Mouse (Mus musculus) CH12F3 (cell line): ENCODE measurements around the gene Ces5a.
"Not testable (repeated sequence)": the region's sequence is repeated elsewhere in the genome, so short reads cannot be mapped to it uniquely, and the experiment has no call there.

Experiments used
- in situ Hi-C: fragments of 300-500 bp; cut with MboI; formaldehyde crosslinking; loops from 2 replicates; pipeline ENCODE4 v1.14.3; 2020; ENCODE audit warnings: low sequenced_read_pairs

The Ces5a gene

DNA sequence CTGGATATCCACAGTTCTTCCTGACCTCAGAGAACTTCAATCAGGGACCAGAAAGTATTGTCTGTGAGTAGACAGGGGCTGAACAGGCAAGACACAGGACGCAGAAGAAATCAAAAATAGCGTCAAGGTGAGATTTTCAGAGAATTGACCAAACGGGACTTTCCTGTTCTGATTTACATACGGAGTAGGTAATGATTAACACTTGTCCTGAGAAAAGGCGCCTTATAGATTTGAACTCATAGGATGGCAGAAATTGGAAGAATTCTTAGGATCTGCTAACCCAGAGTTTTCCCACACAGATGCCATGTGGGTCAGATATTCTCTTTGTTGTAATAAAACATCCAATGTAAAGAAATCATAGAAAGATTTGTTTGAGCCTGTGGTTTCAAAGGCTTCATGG, at the start of gene Ces5a:
Gene Ces5a (minus strand): TSS at position 101 of the 400 bp plus-strand sequence.
- in situ Hi-C loops: no loop called here

DNA sequence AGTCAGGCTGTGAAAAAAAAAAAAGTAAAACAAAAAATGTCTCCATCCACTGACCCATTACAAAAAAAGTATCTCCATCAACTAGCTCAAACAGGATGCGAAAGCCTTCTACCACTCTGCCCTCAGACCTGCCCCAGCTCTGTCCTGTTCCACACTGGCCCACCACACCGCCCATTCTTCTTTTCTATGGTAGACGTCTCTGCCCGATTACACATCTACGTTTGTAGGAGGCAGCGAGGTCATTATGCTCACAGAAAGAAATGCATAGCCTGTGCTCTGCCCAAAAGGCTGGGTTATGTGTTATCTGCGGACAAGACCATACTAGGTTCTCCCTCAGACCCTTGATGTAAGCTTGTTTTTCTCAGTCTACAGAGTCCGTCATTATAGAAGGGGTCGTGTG, 37.2 kb upstream of the Ces5a start:
- in situ Hi-C loops: no loop called here

DNA sequence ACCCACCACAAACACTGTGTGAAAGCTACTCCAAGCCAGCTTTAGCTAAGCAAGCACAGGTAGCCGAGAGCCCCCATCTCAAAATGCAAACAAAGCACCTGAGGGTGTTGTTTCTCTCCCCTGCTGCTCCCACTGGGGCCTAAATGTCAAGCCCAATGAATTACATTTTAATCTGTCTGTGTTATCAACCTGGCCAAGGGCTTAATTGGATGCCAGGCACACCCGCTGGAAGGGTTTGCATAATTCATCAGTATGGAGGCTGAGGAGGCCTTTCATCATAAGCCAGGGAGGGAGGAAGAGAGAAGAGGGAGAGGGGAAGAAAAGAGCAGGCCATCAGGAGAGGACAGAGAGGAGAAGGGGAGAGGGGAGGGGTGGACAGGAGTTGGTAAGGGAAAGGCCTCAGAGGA, 36.5 kb upstream of the Ces5a start:
- in situ Hi-C loops: no loop called here

GRCm38 (mm10) chr8:93571369-93571985, 35.8 kb upstream of the Ces5a start:
- in situ Hi-C loops: no loop called here

- in situ Hi-C loops: no loop called here
These were observed 34.5 kb upstream of the Ces5a start for GRCm38 (mm10) chr8:93570186-93570530.

DNA sequence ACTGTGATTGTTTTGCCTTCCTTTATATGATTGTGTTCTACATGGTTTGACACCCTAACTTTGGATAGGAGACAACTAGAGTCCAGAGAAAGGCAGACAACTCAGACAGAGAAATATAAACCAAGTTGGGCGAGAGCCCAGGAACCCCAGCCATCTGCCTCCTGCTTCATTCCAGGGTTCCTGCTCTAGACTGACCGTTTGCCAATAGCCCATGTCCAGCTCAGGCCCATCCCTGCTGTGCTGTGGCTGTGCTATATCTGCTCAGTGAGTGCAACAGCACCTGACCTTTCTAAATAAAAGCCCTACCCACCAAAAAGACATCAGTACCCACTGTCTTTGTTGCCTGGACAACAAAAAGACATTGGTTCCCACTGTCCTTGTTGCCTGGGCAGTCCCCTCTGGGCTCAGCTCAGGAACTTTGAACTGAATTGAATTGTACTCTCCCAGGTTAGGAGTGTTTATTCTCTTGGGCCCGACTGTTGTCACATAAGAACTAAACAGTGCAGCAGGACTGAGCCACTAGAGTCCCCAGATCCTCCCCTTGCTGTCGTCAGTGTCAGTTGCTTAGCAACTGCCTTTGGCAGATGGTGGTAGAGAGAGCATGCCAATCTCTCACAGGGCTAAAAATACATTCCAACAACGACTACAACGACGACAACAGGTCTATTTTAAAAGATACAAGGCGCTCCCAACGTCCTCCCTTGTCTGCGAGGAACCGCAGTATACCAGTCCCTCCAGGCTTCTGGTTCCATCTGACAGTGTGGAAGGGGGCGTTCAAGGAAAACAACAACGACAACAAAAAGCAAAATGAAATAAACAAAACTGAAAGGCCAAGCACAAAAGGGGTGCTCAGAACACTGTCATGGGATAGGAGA, 33.9 kb upstream of the Ces5a start:
- in situ Hi-C loops: no loop called here

DNA sequence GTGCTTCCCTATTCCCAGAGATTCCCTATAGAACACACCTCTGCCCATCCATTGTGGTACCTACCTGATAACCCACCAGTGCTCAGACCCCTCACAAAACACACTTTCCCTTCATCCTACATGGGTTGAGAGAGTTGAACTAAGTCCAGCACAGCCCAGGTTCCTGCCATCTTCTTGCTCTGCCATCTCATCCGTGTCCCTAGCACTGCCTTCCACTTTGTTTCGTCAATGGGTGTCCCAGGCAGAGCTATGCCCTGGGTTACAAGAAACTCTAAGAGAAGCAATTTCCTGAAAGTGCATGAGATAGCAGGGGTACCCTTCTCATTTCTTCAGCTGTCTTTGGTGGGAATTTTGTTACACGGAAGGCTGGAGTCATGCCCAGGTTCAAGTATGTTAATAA, 33.0 kb upstream of the Ces5a start:
- in situ Hi-C loops: no loop called here

DNA sequence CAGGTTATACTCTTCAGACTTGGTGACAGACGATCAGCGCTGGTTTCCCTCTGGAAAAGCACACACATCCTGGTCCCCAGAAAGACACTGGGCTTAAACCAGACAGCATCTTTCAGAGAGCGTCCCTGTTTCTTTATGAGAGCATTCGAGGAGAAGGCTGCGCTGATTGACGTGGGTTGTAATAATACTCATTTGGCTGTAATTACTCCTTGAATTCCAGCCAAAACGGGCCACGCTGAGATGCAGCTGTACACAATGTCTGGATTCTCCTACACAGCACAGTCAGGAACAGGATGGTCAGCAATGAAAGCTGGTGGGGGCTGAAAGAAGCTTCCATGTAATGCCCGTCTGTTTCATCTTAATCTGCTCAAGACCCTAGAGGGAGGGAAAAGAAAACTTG, 31.5 kb upstream of the Ces5a start:
- in situ Hi-C loops: no loop called here

DNA sequence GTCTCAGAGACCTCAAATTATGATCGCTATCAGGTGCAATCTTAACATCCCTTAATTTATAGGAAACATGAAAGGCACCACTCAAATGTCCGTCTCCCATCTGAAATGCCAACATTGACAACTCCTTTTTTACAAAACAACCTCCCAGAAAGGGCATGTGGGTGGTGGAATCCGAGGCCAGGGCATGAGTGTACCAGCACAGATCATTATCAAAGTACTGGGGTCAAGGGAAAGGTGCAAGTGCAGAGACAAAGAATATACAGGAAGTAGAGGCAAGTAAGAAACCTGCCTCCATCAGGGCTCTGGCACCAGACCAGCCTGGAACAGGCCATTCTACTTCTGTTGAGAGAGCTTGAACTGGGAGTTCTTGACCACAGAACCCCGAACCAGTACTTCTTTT, 29.0 kb upstream of the Ces5a start:
- in situ Hi-C loops: no loop called here

GRCm38 (mm10) chr8:93563551-93563950, 27.9 kb upstream of the Ces5a start:
- in situ Hi-C loops: no loop called here

DNA sequence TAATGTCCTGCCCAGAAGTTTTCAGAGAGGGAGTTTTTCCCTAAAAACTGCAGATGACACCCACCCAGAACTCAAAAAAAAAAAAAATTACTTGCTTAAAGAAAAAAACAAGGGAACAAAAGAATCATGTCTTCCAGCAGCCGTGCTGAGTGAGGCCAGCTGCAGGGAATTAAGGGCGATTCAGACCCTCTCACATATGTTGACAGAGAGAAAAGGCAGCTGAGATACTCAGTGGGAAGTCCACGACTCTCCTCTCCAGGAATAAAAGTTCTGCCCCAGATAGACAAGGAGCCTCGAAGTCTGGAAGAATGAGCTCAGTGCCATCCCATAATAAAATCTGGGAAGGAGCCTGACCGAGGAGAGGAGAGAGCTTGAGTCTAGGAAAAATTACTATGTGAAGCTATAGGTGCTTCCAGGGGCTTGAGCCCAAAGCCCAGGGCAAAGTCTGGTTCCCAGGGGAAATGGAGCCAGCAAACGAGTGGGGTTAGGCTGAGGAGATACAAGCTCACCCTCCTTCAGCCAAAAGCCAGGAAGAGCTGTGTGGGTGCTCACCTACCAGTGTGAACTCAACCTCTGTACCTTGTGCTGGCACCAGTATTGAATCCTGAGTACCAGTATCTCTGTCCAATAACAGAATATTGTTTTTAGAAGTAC, 27.1 kb upstream of the Ces5a start:
- in situ Hi-C loops: no loop called here

- in situ Hi-C loops: no loop called here
These were observed 25.6 kb upstream of the Ces5a start for GRCm38 (mm10) chr8:93561271-93561670.

GRCm38 (mm10) chr8:93559696-93560095, 24.1 kb upstream of the Ces5a start:
- in situ Hi-C loops: no loop called here

DNA sequence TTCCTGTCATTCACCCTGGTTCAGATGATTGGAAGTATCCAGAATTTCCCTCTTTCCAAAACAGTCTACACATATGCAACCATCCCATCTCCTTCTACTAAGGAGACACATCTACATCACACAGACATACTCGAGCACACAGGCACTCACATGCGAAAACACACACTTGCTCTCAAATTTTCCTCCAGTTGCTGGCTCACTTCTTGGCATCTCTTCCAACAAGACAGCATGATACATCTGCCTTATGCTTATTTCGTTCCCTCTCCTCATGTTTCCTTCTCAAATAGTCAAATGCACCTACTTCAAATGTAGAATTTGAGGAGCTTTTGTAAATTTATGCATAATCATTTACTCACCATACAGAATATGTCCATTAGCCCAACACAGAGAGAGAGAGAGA, 33.0 kb downstream of the Ces5a start:
- in situ Hi-C loops: no loop called here

GRCm38 (mm10) chr8:93499437-93499836, 36.2 kb downstream of the Ces5a start:
- in situ Hi-C loops: no loop called here

DNA sequence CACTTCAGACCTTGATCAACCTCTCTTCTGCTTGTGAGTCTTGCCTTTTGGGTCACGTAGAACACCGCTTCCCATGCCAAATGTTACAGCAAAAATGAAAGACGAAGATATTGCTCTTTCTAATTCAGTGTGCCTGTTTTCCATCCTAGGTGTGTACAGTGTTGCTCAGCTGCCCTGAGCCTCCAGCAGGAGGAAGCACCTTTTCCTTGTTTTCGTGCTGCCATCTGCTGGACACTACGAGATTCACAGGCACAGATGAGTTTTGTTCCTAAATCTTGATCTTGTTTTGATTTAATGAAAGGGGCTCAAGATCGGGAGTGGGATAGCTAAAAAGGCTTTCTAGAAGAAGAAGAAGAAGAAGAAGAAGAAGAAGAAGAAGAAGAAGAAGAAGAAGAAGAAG, 40.3 kb downstream of the Ces5a start:
- in situ Hi-C loops: no loop called here

- in situ Hi-C loops: no loop called here
These were observed 46.9 kb downstream of the Ces5a start for GRCm38 (mm10) chr8:93488743-93489142.

GRCm38 (mm10) chr8:93478211-93478610, 57.4 kb downstream of the Ces5a start:
- in situ Hi-C loops: no loop called here

DNA sequence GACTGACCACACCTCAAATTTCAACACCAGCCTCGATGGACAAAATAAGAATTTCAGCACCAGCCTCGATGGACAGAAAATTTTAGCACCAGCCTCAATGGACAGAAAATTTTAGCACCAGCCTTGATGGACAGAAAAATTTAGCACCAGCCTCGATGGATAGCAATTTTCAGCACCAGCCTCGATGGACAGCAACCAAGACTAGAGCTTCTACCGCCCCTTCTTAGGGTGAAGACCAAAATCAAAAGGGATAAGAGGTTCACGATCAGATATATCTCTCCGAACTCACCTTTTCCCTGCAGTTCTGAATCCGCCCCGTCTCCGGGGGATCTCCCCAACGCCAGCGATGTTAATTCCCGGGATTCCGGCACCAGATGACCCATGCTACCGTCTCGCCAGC, 65.9 kb downstream of the Ces5a start:
- in situ Hi-C loops: not testable (repeated sequence)

- in situ Hi-C loops: no loop called here
These were observed 81.3 kb downstream of the Ces5a start for GRCm38 (mm10) chr8:93454258-93454877.
